Mouse (Mus musculus) lung, postnatal 0 days (tissue): Measurements from ENCODE around the gene Pgc.

Experiments used
- CTCF ChIP-seq: IDR thresholded peaks from 2 replicates; pipeline ENCODE4 v1.5.1; 2016; ENCODE audit warnings: antibody characterized with exemption, mild to moderate bottlenecking
- EP300 ChIP-seq: IDR thresholded peaks from 2 replicates; pipeline ENCODE4 v1.6.1; 2016; ENCODE audit warnings: antibody characterized with exemption, mild to moderate bottlenecking, control low read depth

DNA sequence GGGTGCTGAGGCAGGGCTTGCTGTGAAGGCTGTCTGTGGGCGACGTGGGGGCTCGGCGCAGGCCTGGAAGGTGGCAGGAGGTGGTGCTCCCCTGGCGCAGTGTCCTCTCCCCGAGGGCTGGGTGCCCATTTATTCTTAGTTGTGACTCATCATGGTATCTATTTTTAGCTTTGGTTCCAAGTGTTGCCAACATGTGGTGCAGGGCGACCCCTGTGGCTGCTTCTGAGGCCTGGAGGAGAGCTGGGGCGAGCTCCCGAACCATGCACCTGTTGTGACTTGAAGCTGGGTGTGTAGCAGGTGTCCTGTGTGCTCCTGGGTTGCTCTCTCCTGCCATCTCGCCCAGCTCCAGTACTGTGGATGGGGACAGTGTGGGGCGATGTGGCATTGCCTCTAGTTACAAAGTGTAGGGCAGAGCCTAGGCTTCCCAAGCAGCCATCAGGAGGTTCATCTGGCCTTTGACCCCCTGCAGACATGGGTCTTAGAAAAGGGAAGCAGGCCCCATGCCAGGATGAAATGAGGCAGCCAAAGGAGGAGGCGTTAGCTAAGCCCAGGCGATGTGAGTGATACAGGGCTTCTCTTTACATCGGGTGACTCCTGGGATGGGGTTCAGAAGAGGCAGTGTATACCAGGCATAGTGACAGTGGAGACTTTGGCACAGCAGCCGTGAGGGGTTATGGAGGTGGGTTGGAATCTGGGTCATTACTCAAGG lies 33.2 kb downstream of the Pgc start:
- TF ChIP-seq CTCF (peak; percentile 44), EP300 (no peak)
